ENCODE assay signal across 19 mouse cellular contexts in genomic region chr8:48722744-48723143, GRCm38 (mm10).
DNase-seq lines count a peak whose midpoint lies in the region; ATAC-seq and TF ChIP-seq lines count a peak whose summit lies in the region.
"Had no signal": no experiment of that assay in that cellular context is flagged by ENCODE, and none has a peak within 500 bp of the region (broad histone marks: within the 10 kb centered on the region; RNA-seq: fewer than 3 reads in every experiment).

No protein-coding gene starts in this region.

- 23% methylated on average over 14 of the region's 14 CpGs for WGBS in hindbrain, embryonic 15.5 days
- WGBS in hindbrain, embryonic 13.5 days, result 19% methylated on average over 14 of the region's 14 CpGs
- 19% methylated on average over 14 of the region's 14 CpGs for WGBS in hindbrain, embryonic 16.5 days
- 16% methylated on average over 14 of the region's 14 CpGs for WGBS in midbrain, embryonic 15.5 days
- 62% methylated on average over 14 of the region's 14 CpGs for WGBS in kidney, embryonic 15.5 days

- no peak for TF ChIP-seq CTCF in brain, embryonic 14.5 days (IDR thresholded peaks at IDR 0.05; ENCODE audit: borderline replicate concordance, extremely low read depth, insufficient read depth, insufficient read length)

- no peak overlapping the region for H3K27ac ChIP-seq in hindbrain, embryonic 15.5 days (replicated peaks)
- H3K27ac ChIP-seq in hindbrain, embryonic 13.5 days, result no peak overlapping the region
- no peak overlapping the region for H3K27ac ChIP-seq in hindbrain, embryonic 16.5 days (ENCODE audit: low read depth, low read length)
- H3K27ac ChIP-seq in midbrain, embryonic 15.5 days, result 0 out of 2 replicates have a peak overlapping the region, but pooled peaks have one; percentile 50
- no peak overlapping the region for H3K27ac ChIP-seq in kidney, embryonic 15.5 days
- H3K27ac ChIP-seq: forebrain, embryonic 15.5 days; gastrocnemius, adult 2 months; neural tube, embryonic 13.5 days had no signal

- no peak overlapping the region for H3K4me3 ChIP-seq in hindbrain, embryonic 15.5 days
- H3K4me3 ChIP-seq in hindbrain, embryonic 13.5 days, result no peak overlapping the region
- no peak overlapping the region for H3K4me3 ChIP-seq in hindbrain, embryonic 16.5 days (ENCODE audit: low read length)
- no peak overlapping the region for H3K4me3 ChIP-seq in midbrain, embryonic 15.5 days
- H3K4me3 ChIP-seq in kidney, embryonic 15.5 days (replicated peaks), result no peak overlapping the region
- H3K4me3 ChIP-seq: forebrain, embryonic 15.5 days; gastrocnemius, adult 2 months; neural tube, embryonic 13.5 days had no signal

- DNase-seq in brain, embryonic 14.5 days (ENCODE audit: low read depth), result peak; percentile 53
- DNase-seq: adrenal gland, adult 8-10 months; cerebellum, adult 11-12 months; cerebellum, postnatal 36 days; gastrocnemius, adult 2 months; kidney, adult 9 months; kidney, postnatal 4 days; lung, adult 18-20 months; right cerebral cortex, postnatal 25 days; thymus, postnatal 25 days had no signal

- H3K36me3 ChIP-seq in hindbrain, embryonic 15.5 days, result no peaks in the 10 kb centered on the region
- no peaks in the 10 kb centered on the region for H3K36me3 ChIP-seq in hindbrain, embryonic 13.5 days
- no peaks in the 10 kb centered on the region for H3K36me3 ChIP-seq in hindbrain, embryonic 16.5 days (ENCODE audit: control insufficient read depth, insufficient read depth, low read length)
- H3K36me3 ChIP-seq in midbrain, embryonic 15.5 days (replicated peaks), result no peaks in the 10 kb centered on the region
- H3K36me3 ChIP-seq in kidney, embryonic 15.5 days, result no peaks in the 10 kb centered on the region
- H3K36me3 ChIP-seq: forebrain, embryonic 15.5 days; neural tube, embryonic 13.5 days had no signal

- no peak overlapping the region for H3K9ac ChIP-seq in hindbrain, embryonic 15.5 days
- H3K9ac ChIP-seq in hindbrain, embryonic 13.5 days, result no peak overlapping the region
- no peak overlapping the region for H3K9ac ChIP-seq in hindbrain, embryonic 16.5 days (ENCODE audit: low read depth, low read length)
- H3K9ac ChIP-seq in midbrain, embryonic 15.5 days, result no peak overlapping the region
- H3K9ac ChIP-seq in kidney, embryonic 15.5 days, result no peak overlapping the region
- H3K9ac ChIP-seq: forebrain, embryonic 15.5 days; neural tube, embryonic 13.5 days had no signal

- no peak for TF ChIP-seq POLR2A in brain, embryonic 14.5 days (IDR thresholded peaks at IDR 0.05; ENCODE audit: borderline replicate concordance, extremely low read depth, insufficient read depth, insufficient read length, poor library complexity, severe bottlenecking)

- peaks cover 9% of the 10 kb centered on the region for H3K4me1 ChIP-seq in hindbrain, embryonic 15.5 days (replicated peaks)
- H3K4me1 ChIP-seq in hindbrain, embryonic 13.5 days (replicated peaks), result peaks cover 7% of the 10 kb centered on the region
- peaks cover 5% of the 10 kb centered on the region; the same call in 1 of the 2 replicates for H3K4me1 ChIP-seq in hindbrain, embryonic 16.5 days (ENCODE audit: control insufficient read depth, insufficient read depth, low read depth, low read length)
- peaks cover 9% of the 10 kb centered on the region for H3K4me1 ChIP-seq in midbrain, embryonic 15.5 days
- no peaks in the 10 kb centered on the region for H3K4me1 ChIP-seq in kidney, embryonic 15.5 days

- 0 out of 2 replicates have a peak overlapping the region, but pooled peaks have one; percentile 11 for H3K4me2 ChIP-seq in hindbrain, embryonic 15.5 days
- H3K4me2 ChIP-seq in hindbrain, embryonic 13.5 days, result no peak overlapping the region
- 0 out of 2 replicates have a peak overlapping the region, but pooled peaks have one; percentile 10 for H3K4me2 ChIP-seq in hindbrain, embryonic 16.5 days (ENCODE audit: low read length)
- H3K4me2 ChIP-seq in midbrain, embryonic 15.5 days, result no peak overlapping the region
- no peak overlapping the region for H3K4me2 ChIP-seq in kidney, embryonic 15.5 days
- H3K4me2 ChIP-seq: forebrain, embryonic 15.5 days; neural tube, embryonic 13.5 days had no signal

- H3K9me3 ChIP-seq in hindbrain, embryonic 15.5 days, result no peaks in the 10 kb centered on the region
- H3K9me3 ChIP-seq in hindbrain, embryonic 13.5 days, result no peaks in the 10 kb centered on the region
- H3K9me3 ChIP-seq in hindbrain, embryonic 16.5 days (ENCODE audit: control insufficient read depth, low read length), result no peaks in the 10 kb centered on the region
- no peaks in the 10 kb centered on the region for H3K9me3 ChIP-seq in midbrain, embryonic 15.5 days
- 0 out of 2 replicates have a peak, but pooled peaks cover 3% of the 10 kb centered on the region for H3K9me3 ChIP-seq in kidney, embryonic 15.5 days (replicated peaks)
- H3K9me3 ChIP-seq: forebrain, embryonic 15.5 days; neural tube, embryonic 13.5 days had no signal

- H3K27me3 ChIP-seq in hindbrain, embryonic 15.5 days, result no peaks in the 10 kb centered on the region
- H3K27me3 ChIP-seq in hindbrain, embryonic 13.5 days, result no peaks in the 10 kb centered on the region
- H3K27me3 ChIP-seq in hindbrain, embryonic 16.5 days (replicated peaks; ENCODE audit: control insufficient read depth, insufficient read depth, low read length), result no peaks in the 10 kb centered on the region
- no peaks in the 10 kb centered on the region for H3K27me3 ChIP-seq in midbrain, embryonic 15.5 days (replicated peaks)
- H3K27me3 ChIP-seq in kidney, embryonic 15.5 days, result no peaks in the 10 kb centered on the region
- H3K27me3 ChIP-seq: forebrain, embryonic 15.5 days; neural tube, embryonic 13.5 days had no signal

- ATAC-seq in hindbrain, embryonic 15.5 days (ENCODE audit: low FRiP score, low read depth), result no peak
- ATAC-seq in hindbrain, embryonic 13.5 days (ENCODE audit: low FRiP score), result no peak
- no peak for ATAC-seq in hindbrain, embryonic 16.5 days
- ATAC-seq in midbrain, embryonic 15.5 days (replicated peaks), result peak; percentile 65; the same call in 1 of the 2 replicates
- ATAC-seq in kidney, embryonic 15.5 days (replicated peaks; ENCODE audit: low FRiP score), result no peak
- ATAC-seq in megakaryocyte progenitor cell, adult 5-6 weeks (replicated peaks; ENCODE audit: poor library complexity), result no peak
- ATAC-seq: CD4-positive, CD25-positive, alpha-beta regulatory T cell, adult 4 months; forebrain, embryonic 15.5 days had no signal

Comparison
In these comparisons a context has a peak if more than half of its experiments do, and no peak if none do; other contexts are left out.
1. H3K4me2 ChIP-seq: peak in hindbrain, embryonic 15.5 days (single experiment) and hindbrain, embryonic 16.5 days (single experiment); none in hindbrain, embryonic 13.5 days (single experiment), midbrain, embryonic 15.5 days (single experiment) and kidney, embryonic 15.5 days (single experiment).